Comparison of ENCODE assay signal across 11 mouse cellular contexts in genomic region chr8:111305031-111305730, GRCm38 (mm10). TPM values are rescaled to one million over a fixed set of nuclear protein-coding genes. Genes with fewer than 3 reads are reported as not detected.
DNase-seq lines count a peak whose midpoint lies in the region; TF ChIP-seq lines count a peak whose summit lies in the region.
"Had no signal": no experiment of that assay in that cellular context is flagged by ENCODE, and none has a peak within 500 bp of the region (broad histone marks: within the 10 kb centered on the region; RNA-seq: fewer than 3 reads in every experiment).

No protein-coding gene starts in this region.

- no peaks in the 10 kb centered on the region for H3K9me3 ChIP-seq in heart, embryonic 10.5 days
- H3K9me3 ChIP-seq: stomach, embryonic 15.5 days had no signal

- no peak overlapping the region; the same call in 1 of the 2 replicates for H3K27ac ChIP-seq in heart, embryonic 10.5 days
- peak overlapping the region; percentile 19; the same call in 1 of the 2 replicates for H3K27ac ChIP-seq in left cerebral cortex, adult 2 months
- H3K27ac ChIP-seq: stomach, embryonic 15.5 days had no signal

- intact Hi-C loops in left cerebral cortex, adult 2 months (cut with DNase I) = no loop called here
- intact Hi-C loops in heart, postnatal 14 days (cut with DNase I) = no loop called here

- no peak overlapping the region for H3K4me3 ChIP-seq in heart, embryonic 10.5 days
- no peak overlapping the region for H3K4me3 ChIP-seq in left cerebral cortex, adult 2 months
- H3K4me3 ChIP-seq: myocyte; stomach, embryonic 15.5 days had no signal

- no peak for TF ChIP-seq CTCF in left cerebral cortex, adult 2 months (IDR thresholded peaks at IDR 0.05)

- WGBS in heart, embryonic 10.5 days = 23% methylated on average over 5 of the region's 5 CpGs

- H3K4me1 ChIP-seq in heart, embryonic 10.5 days = no peaks in the 10 kb centered on the region
- H3K4me1 ChIP-seq: stomach, embryonic 15.5 days had no signal

- no peaks in the 10 kb centered on the region for H3K36me3 ChIP-seq in heart, embryonic 10.5 days
- H3K36me3 ChIP-seq: stomach, embryonic 15.5 days had no signal

- H3K27me3 ChIP-seq in heart, embryonic 10.5 days (ENCODE audit: insufficient read depth, poor library complexity, severe bottlenecking) = no peaks in the 10 kb centered on the region
- H3K27me3 ChIP-seq: stomach, embryonic 15.5 days had no signal

- DNase-seq in heart, adult 11 months = peak; percentile 88
- no peak for DNase-seq in heart, embryonic 10.5 days (ENCODE audit: low spot score)
- peak in 1 of 2 experiments; percentile 11 for DNase-seq in left cerebral cortex, adult 2 months (ENCODE audit: extremely low spot score in 1 of 2, low spot score in 2 of 2)
- DNase-seq in left cerebral cortex, adult 11 months (ENCODE audit: low spot score) = no peak
- peak; percentile 68 for DNase-seq in adipocyte (ENCODE audit: low spot score)
- peak; percentile 19 to 35 for DNase-seq in heart, postnatal 14 days
- DNase-seq in urinary bladder, postnatal 10 days (ENCODE audit: low spot score) = no peak
- DNase-seq in frontal cortex, postnatal 36 days (ENCODE audit: low spot score in 2 of 2) = no peak
- DNase-seq: layer of hippocampus, postnatal 36 days had no signal

RNA-seq across cellular contexts. Expression of gene Rfwd3, which starts 5.2 kb away (rescaled TPM):
- polyA plus RNA-seq in heart, embryonic 10.5 days (2016; fragmentation: Nextera tagmentation; extraction: Ambion mirVana) = 57.7 and 65.2 TPM in 2 replicates
- total RNA-seq in left cerebral cortex, adult 2 months (2021) = 10 to 100 TPM; 19.6 to 19.9 TPM
- total RNA-seq in heart, postnatal 14 days (2021) = 10 to 100 TPM; 17.9 to 19.8 TPM

RNA-seq across cellular contexts. Expression of gene Mlkl, which starts 32.8 kb away (rescaled TPM):
- 0.98 and 1.5 TPM in 2 replicates for polyA plus RNA-seq in heart, embryonic 10.5 days (2016; fragmentation: Nextera tagmentation; extraction: Ambion mirVana)
- total RNA-seq in left cerebral cortex, adult 2 months (2021) = under 1 TPM; 0.42 to 0.61 TPM
- total RNA-seq in heart, postnatal 14 days (2021) = 1 to 10 TPM; 3.1 to 3.5 TPM

RNA-seq across cellular contexts. Expression of gene Glg1, which starts 46.2 kb away (rescaled TPM):
- polyA plus RNA-seq in heart, embryonic 10.5 days (2016; fragmentation: Nextera tagmentation; extraction: Ambion mirVana) = 61.5 and 70.4 TPM in 2 replicates
- 100 to 1,000 TPM; 146 to 148 TPM for total RNA-seq in left cerebral cortex, adult 2 months (2021)
- 100 to 1,000 TPM; 108 to 109 TPM for total RNA-seq in heart, postnatal 14 days (2021)

Comparison
In these comparisons a context has a peak if more than half of its experiments do, and no peak if none do; other contexts are left out.
1. DNase-seq: peak in heart, adult 11 months (single experiment), adipocyte (single experiment) and heart, postnatal 14 days (2 of 2); none in heart, embryonic 10.5 days (single experiment), left cerebral cortex, adult 11 months (single experiment), urinary bladder, postnatal 10 days (single experiment) and frontal cortex, postnatal 36 days (0 of 2).